Mouse (Mus musculus) limb, embryonic 13.5 days (tissue): ENCODE results near the gene Pnpo. TPM values are rescaled to one million over a fixed set of nuclear protein-coding genes. Genes with fewer than 3 reads are reported as not detected.

Experiments used
- ATAC-seq: fragments of 200-750 bp; cut with Nextera tagmentation; 2 replicates; pipeline ENCODE4 v1.8.0; 2017; ENCODE audit warnings: low read depth, moderate number of reproducible peaks, moderate TSS enrichment; ENCODE audit not compliant: low FRiP score
- H3K27ac ChIP-seq: fragments of 300-500 bp; sonication (generic); 2 replicates; pipeline ENCODE4 v1.5.1; 2015; ENCODE audit warnings: inconsistent platforms, mild to moderate bottlenecking, moderate library complexity
- H3K27me3 ChIP-seq: fragments of 300-500 bp; sonication (generic); 2 replicates; pipeline ENCODE4 v1.6.1; 2015; ENCODE audit warnings: mild to moderate bottlenecking, inconsistent platforms
- H3K36me3 ChIP-seq: fragments of 300-500 bp; sonication (generic); 2 replicates; pipeline ENCODE4 v1.6.1; 2015; ENCODE audit warnings: inconsistent platforms, mild to moderate bottlenecking, moderate library complexity
- H3K4me1 ChIP-seq: fragments of 300-500 bp; sonication (generic); 2 replicates; pipeline ENCODE4 v1.6.1; 2015; ENCODE audit warnings: inconsistent platforms
- H3K4me2 ChIP-seq: fragments of 300-500 bp; sonication (generic); replicated peaks from 2 replicates; pipeline ENCODE4 v1.6.1; 2015; ENCODE audit warnings: inconsistent platforms, mild to moderate bottlenecking, moderate library complexity
- H3K4me3 ChIP-seq: fragments of 300-500 bp; sonication (generic); 2 replicates; pipeline ENCODE4 v1.5.1; 2015; ENCODE audit warnings: moderate library complexity, mild to moderate bottlenecking, inconsistent platforms
- H3K9ac ChIP-seq: fragments of 300-500 bp; sonication (generic); 2 replicates; pipeline ENCODE4 v1.6.1; 2015; ENCODE audit warnings: mild to moderate bottlenecking, inconsistent platforms
- H3K9me3 ChIP-seq: fragments of 300-500 bp; sonication (generic); 2 replicates; pipeline ENCODE4 v1.6.1; 2016; ENCODE audit warnings: inconsistent platforms
- WGBS: fragments of 180-500 bp; shearing (Covaris S2); methylation state at CpG from one replicate; pipeline ENCODE4 v1.1.7; 2015; 5-methylcytosine and 5-hydroxymethylcytosine counted together
- polyA plus RNA-seq: library from polyadenylated mRNA; unstranded; fragments of >200 nt; fragmentation: Nextera tagmentation; extraction: Ambion mirVana; gene quantifications from 2 replicates; pipeline ENCODE4 v1.2.1, GENCODE M21; 2015

Pnpo gene
- polyA plus RNA-seq, 1 experiment from 2014 or later, result 21.2 TPM

GRCm38 (mm10) chr11:96968476-96968875 is 24.7 kb upstream of the Pnpo start:
- WGBS, result 58% methylated on average over 6 of the region's 6 CpGs
- Histone ChIP-seq H3K4me1 (peaks cover 19% of the 10 kb centered on the region), H3K36me3 (no peaks in the 10 kb centered on the region), H3K9ac (0 out of 2 replicates have a peak overlapping the region, but pooled peaks have one; percentile 2), H3K4me3 (no peak overlapping the region), H3K4me2 (no peak overlapping the region), H3K9me3 (no peaks in the 10 kb centered on the region), H3K27ac (no peak overlapping the region), H3K27me3 (no peaks in the 10 kb centered on the region)
- ATAC-seq, result no peak

GRCm38 (mm10) chr11:96967544-96968269 is 23.9 kb upstream of the Pnpo start:
- Histone ChIP-seq H3K4me3 (no peak overlapping the region), H3K9me3 (no peaks in the 10 kb centered on the region), H3K4me2 (no peak overlapping the region), H3K9ac (peak overlapping the region; percentile 2; the same call in 1 of the 2 replicates), H3K4me1 (peaks cover 21% of the 10 kb centered on the region), H3K36me3 (peaks cover 5% of the 10 kb centered on the region), H3K27me3 (no peaks in the 10 kb centered on the region), H3K27ac (0 out of 2 replicates have a peak overlapping the region, but pooled peaks have one; percentile 33)
- ATAC-seq, result no peak
- WGBS, result 83% methylated on average over 11 of the region's 11 CpGs

GRCm38 (mm10) chr11:96966914-96967543 is 23.2 kb upstream of the Pnpo start:
- peaks cover 21% of the 10 kb centered on the region for H3K4me1 ChIP-seq
- 0 out of 2 replicates have a peak overlapping the region, but pooled peaks have one; percentile 4 for H3K4me2 ChIP-seq
- H3K36me3 ChIP-seq, result peaks cover 11% of the 10 kb centered on the region
- H3K27me3 ChIP-seq, result no peaks in the 10 kb centered on the region
- WGBS, result 87% methylated on average over 13 of the region's 13 CpGs
- ATAC-seq, result no peak
- H3K9me3 ChIP-seq, result no peaks in the 10 kb centered on the region
- H3K9ac ChIP-seq, result no peak overlapping the region; the same call in 1 of the 2 replicates
- H3K27ac ChIP-seq, result no peak overlapping the region
- no peak overlapping the region for H3K4me3 ChIP-seq

DNA sequence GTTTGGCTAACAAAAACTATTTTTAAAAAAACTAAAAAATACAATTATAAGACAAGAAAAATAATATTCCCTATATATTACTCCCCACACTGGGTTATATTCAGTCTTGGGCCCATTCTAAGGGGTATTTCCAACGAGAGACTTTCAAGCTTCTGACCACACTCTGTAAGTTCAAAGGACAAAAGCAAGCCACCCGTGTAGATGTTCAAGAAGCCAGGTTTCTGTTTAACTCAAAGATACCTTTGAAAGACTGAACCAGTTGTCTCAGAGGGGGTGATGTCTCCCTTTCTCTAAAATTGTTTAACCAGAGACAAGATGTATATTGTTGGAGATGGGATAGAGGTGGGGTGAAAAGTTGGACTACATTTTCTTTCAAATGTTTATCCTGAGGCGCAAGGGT is 22.4 kb upstream of the Pnpo start:
- no peak overlapping the region for H3K4me3 ChIP-seq
- WGBS, result 89% methylated on average over 3 of the region's 3 CpGs
- no peak overlapping the region for H3K9ac ChIP-seq
- peaks cover 17% of the 10 kb centered on the region for H3K4me1 ChIP-seq
- H3K9me3 ChIP-seq, result no peaks in the 10 kb centered on the region
- no peaks in the 10 kb centered on the region for H3K27me3 ChIP-seq
- no peak overlapping the region for H3K27ac ChIP-seq
- peaks cover 20% of the 10 kb centered on the region for H3K36me3 ChIP-seq
- no peak overlapping the region for H3K4me2 ChIP-seq
- no peak for ATAC-seq

GRCm38 (mm10) chr11:96963580-96963979 is 19.8 kb upstream of the Pnpo start:
- Histone ChIP-seq H3K4me1 (peaks cover 4% of the 10 kb centered on the region; the same call in 1 of the 2 replicates), H3K27ac (no peak overlapping the region), H3K27me3 (no peaks in the 10 kb centered on the region), H3K36me3 (peaks cover 45% of the 10 kb centered on the region), H3K9me3 (no peaks in the 10 kb centered on the region), H3K4me3 (no peak overlapping the region), H3K9ac (no peak overlapping the region), H3K4me2 (no peak overlapping the region)
- peak; percentile 82; the same call in 1 of the 2 replicates for ATAC-seq
- WGBS, result 14% methylated on average over 8 of the region's 8 CpGs

DNA sequence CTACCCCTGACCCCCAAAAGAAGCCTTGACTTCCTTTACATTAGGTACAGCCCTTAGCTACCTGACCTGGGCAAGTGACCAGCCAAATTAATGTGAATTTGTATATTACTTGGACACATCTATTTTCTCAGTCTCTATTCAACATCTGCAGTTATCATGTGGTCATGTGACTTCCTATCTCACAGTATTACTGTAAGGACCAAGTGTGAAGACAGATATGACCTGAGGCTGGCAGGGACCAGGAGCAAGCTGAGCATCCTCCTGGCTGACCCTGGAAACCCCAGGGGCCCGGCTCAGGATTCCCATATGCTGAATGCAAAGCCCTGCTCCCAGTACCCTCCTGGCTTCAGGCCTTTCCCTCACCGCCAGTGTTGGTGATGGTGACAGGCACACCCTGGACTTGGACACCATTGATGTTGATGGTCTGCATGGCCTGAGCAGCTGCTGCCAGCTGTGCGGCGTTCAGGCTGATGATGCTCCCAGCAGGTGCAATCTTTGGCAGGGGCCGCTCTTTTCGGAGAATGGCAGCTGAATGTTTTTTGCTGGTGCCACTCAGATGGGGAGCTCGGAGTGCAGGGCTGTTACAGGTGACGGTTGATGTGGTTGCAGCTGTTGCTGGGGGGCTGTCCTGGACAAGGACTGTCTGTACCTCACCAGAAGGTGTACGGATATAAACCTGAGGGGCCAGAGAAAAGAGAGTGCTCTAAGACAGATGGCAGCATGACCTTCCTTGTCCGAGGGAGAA is 13.4 kb upstream of the Pnpo start:
- WGBS, result 89% methylated on average over 10 of the region's 10 CpGs
- H3K36me3 ChIP-seq, result peaks cover 94% of the 10 kb centered on the region
- ATAC-seq, result no peak

DNA sequence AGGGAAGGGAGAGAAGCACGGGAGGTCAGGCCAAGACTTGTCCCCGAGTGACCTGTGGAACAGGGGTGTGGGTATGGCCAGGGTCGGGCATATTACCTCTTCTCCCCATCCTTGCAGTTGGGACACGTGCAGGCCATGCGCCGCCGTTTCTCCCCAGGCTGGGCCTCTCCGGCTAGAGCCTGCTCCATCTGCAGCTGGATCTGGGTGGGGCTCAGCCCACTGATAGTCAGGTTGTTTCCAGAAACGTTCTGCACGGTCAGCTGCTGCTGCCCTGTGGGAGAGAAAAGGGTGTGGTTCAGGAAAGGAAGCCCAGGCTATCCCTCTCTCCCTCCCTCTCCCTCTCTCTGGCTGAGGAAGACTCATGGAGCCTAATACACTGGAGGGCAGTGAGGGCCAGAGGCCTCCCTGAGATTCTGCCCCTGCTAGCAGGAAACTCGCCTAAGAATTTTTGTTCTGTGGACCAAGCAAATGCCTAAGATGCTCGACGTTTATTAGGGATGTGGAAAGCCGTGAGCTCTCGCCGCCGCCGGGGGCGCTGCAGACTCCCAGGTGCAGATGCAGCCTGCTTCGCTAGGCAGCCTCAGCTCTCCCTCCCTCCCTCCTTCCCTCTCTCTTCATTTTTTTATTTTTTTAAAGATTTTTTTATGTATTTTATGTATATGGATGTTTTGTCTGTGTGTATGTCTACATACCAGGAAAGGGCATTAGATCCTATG is 12.4 kb upstream of the Pnpo start:
- Histone ChIP-seq H3K27me3 (no peaks in the 10 kb centered on the region), H3K4me3 (no peak overlapping the region), H3K36me3 (peaks cover 95% of the 10 kb centered on the region), H3K9me3 (no peaks in the 10 kb centered on the region), H3K4me1 (no peaks in the 10 kb centered on the region), H3K27ac (no peak overlapping the region), H3K9ac (no peak overlapping the region), H3K4me2 (no peak overlapping the region)
- WGBS, result 45% methylated on average over 16 of the region's 20 CpGs
- ATAC-seq, result no peak; the same call in 1 of the 2 replicates

More for the DNA sequence above, 13.4 kb upstream of the Pnpo start:
- H3K9me3 ChIP-seq, result no peaks in the 10 kb centered on the region
- no peaks in the 10 kb centered on the region for H3K27me3 ChIP-seq
- no peaks in the 10 kb centered on the region for H3K4me1 ChIP-seq
- H3K4me2 ChIP-seq, result no peak overlapping the region
- no peak overlapping the region for H3K4me3 ChIP-seq
- no peak overlapping the region for H3K9ac ChIP-seq
- no peak overlapping the region; the same call in 1 of the 2 replicates for H3K27ac ChIP-seq

DNA sequence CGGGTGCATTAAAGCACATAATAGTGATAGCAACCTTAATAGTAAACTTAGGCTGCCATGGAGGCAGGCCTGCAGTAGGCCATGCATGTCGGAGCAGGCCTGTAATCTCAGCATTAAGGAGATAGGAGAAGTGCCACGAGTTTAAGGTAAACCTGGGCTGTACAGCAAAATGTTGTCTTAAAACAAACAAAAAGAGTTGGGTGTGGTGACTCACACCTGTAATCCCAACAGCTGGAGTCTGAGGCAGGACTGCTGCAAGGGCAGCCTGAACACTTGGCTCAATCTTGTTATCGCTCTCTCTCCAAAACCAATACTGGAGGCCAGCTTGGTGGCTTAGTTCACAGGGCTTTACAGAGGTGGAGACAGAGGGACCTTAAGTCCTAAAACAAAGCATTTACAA is 11.3 kb upstream of the Pnpo start:
- Histone ChIP-seq H3K4me2 (no peak overlapping the region), H3K36me3 (peaks cover 93% of the 10 kb centered on the region), H3K4me1 (no peaks in the 10 kb centered on the region), H3K27me3 (no peaks in the 10 kb centered on the region), H3K9ac (no peak overlapping the region), H3K9me3 (no peaks in the 10 kb centered on the region), H3K27ac (no peak overlapping the region), H3K4me3 (no peak overlapping the region)
- ATAC-seq, result no peak
- WGBS, result 90% methylated on average over 4 of the region's 4 CpGs

- H3K4me3 ChIP-seq, result no peak overlapping the region
- no peak overlapping the region for H3K27ac ChIP-seq
- no peaks in the 10 kb centered on the region for H3K27me3 ChIP-seq
- no peaks in the 10 kb centered on the region for H3K4me1 ChIP-seq
- H3K36me3 ChIP-seq, result peaks cover 82% of the 10 kb centered on the region
- ATAC-seq, result no peak
- H3K9me3 ChIP-seq, result no peaks in the 10 kb centered on the region
- no peak overlapping the region for H3K4me2 ChIP-seq
- WGBS, result 74% methylated on average over 6 of the region's 6 CpGs
- H3K9ac ChIP-seq, result no peak overlapping the region
These were observed 9.1 kb upstream of the Pnpo start for GRCm38 (mm10) chr11:96952896-96953295.

GRCm38 (mm10) chr11:96952426-96952825 is 8.6 kb upstream of the Pnpo start:
- Histone ChIP-seq H3K9ac (no peak overlapping the region), H3K36me3 (peaks cover 77% of the 10 kb centered on the region), H3K9me3 (no peaks in the 10 kb centered on the region), H3K4me1 (no peaks in the 10 kb centered on the region), H3K4me3 (no peak overlapping the region), H3K27me3 (no peaks in the 10 kb centered on the region), H3K27ac (no peak overlapping the region), H3K4me2 (no peak overlapping the region)
- no peak for ATAC-seq
- WGBS, result 84% methylated on average over 10 of the region's 10 CpGs

DNA sequence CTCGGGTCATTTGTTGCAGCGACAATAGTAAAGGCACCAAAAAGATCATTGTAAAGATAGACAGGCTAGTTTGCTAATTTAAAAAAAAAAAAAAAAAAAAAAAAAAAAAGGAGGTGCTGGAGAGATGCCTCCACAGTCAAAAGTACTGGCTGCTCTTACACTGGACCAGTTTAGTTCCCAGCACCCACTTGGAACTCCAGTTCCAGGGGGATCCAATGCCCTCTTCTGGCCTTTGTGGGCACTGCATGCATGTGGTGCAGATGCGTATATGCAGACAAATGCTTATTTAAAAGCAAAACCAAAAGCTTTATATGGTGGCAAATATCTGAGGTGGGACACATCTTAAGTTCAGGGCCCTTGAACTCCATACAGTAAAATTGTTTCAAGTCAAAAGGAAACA is 7.0 kb upstream of the Pnpo start:
- no peak overlapping the region for H3K4me2 ChIP-seq
- H3K27ac ChIP-seq, result no peak overlapping the region
- peaks cover 61% of the 10 kb centered on the region for H3K36me3 ChIP-seq
- 91% methylated on average over 3 of the region's 3 CpGs for WGBS
- no peaks in the 10 kb centered on the region for H3K27me3 ChIP-seq
- H3K4me1 ChIP-seq, result no peaks in the 10 kb centered on the region
- no peaks in the 10 kb centered on the region for H3K9me3 ChIP-seq
- H3K4me3 ChIP-seq, result no peak overlapping the region
- H3K9ac ChIP-seq, result no peak overlapping the region
- ATAC-seq, result no peak
